Mouse (Mus musculus) CD4-positive, CD25-positive, alpha-beta regulatory T cell, adult 4 months (primary cell): ENCODE measurements around the gene Pkp3. TPM values are rescaled to one million over a fixed set of nuclear protein-coding genes. Genes with fewer than 3 reads are reported as not detected.
"Not testable (repeated sequence)": the region's sequence is repeated elsewhere in the genome, so short reads cannot be mapped to it uniquely, and the experiment has no call there.

Experiments used
- ATAC-seq: one replicate; pipeline ENCODE4 v1.8.0; 2017
- polyA plus RNA-seq, 2 experiments: library from polyadenylated mRNA; unstranded; fragments of 100-300 nt; shearing (Covaris generic); gene quantifications; one replicate each; pipeline ENCODE4 v1.2.1; 2017

Pkp3 gene
- polyA plus RNA-seq: 100 to 1,000 TPM; 293 to 427 TPM

GRCm38 (mm10) chr7:141077841-141078240 lies at the start of gene Pkp3:
Pkp3 (plus strand) TSS chr7:141078218.
- ATAC-seq: no peak

- ATAC-seq: no peak
These were observed 49.2 kb upstream of the Pkp3 start, which contains the start of gene Gm17387 for GRCm38 (mm10) chr7:141028831-141029230. Gm17387 (plus strand) TSS chr7:141029131.

- ATAC-seq: no peak
These were observed 47.6 kb upstream of the Pkp3 start for GRCm38 (mm10) chr7:141030390-141030789.

GRCm38 (mm10) chr7:141032458-141033167 lies 45.4 kb upstream of the Pkp3 start:
- no peak for ATAC-seq

GRCm38 (mm10) chr7:141036624-141037023 lies 41.4 kb upstream of the Pkp3 start:
- ATAC-seq: not testable (repeated sequence)

- peak; percentile 89 for ATAC-seq
These were observed 39.7 kb upstream of the Pkp3 start for GRCm38 (mm10) chr7:141038090-141039032.

- no peak for ATAC-seq
These were observed 38.5 kb upstream of the Pkp3 start for GRCm38 (mm10) chr7:141039386-141040107.

GRCm38 (mm10) chr7:141040867-141041606 lies 37.0 kb upstream of the Pkp3 start:
- ATAC-seq: no peak

GRCm38 (mm10) chr7:141041661-141042060 lies 36.4 kb upstream of the Pkp3 start:
- ATAC-seq: no peak

GRCm38 (mm10) chr7:141042539-141042938 lies 35.5 kb upstream of the Pkp3 start:
- ATAC-seq: no peak

GRCm38 (mm10) chr7:141046931-141047580 lies 31.0 kb upstream of the Pkp3 start:
- ATAC-seq: no peak

- ATAC-seq: no peak
These were observed 30.3 kb upstream of the Pkp3 start for GRCm38 (mm10) chr7:141047581-141048225.

GRCm38 (mm10) chr7:141048226-141049218 lies 29.5 kb upstream of the Pkp3 start:
- peak; percentile 89 for ATAC-seq

GRCm38 (mm10) chr7:141049326-141049725 lies 28.7 kb upstream of the Pkp3 start:
- no peak for ATAC-seq

- no peak for ATAC-seq
These were observed 26.8 kb upstream of the Pkp3 start for GRCm38 (mm10) chr7:141051060-141051685.

- ATAC-seq: no peak
These were observed 26.0 kb upstream of the Pkp3 start for GRCm38 (mm10) chr7:141052016-141052415.

- ATAC-seq: no peak
These were observed 25.6 kb upstream of the Pkp3 start for GRCm38 (mm10) chr7:141052421-141052820.

- no peak for ATAC-seq
These were observed 22.2 kb upstream of the Pkp3 start for GRCm38 (mm10) chr7:141055785-141056184.

- ATAC-seq: no peak
These were observed 21.0 kb upstream of the Pkp3 start for GRCm38 (mm10) chr7:141056976-141057375.
